Mouse (Mus musculus) CH12.LX (cell line): Measurements from ENCODE around the gene Osgep. TPM values are rescaled to one million over a fixed set of nuclear protein-coding genes. Genes with fewer than 3 reads are reported as not detected.

ENCODE experiments used
- DNase-seq: peaks from one replicate; pipeline ENCODE4 v3.0.0-alpha.2; 2013; ENCODE audit errors: extremely low read depth
- H3K27ac ChIP-seq: 2 replicates; pipeline ENCODE4 v1.5.1; 2012; ENCODE audit warnings: low read depth, mild to moderate bottlenecking, control low read depth, moderate library complexity; ENCODE audit not compliant: insufficient read depth
- H3K27me3 ChIP-seq: replicated peaks from 2 replicates; pipeline ENCODE3; 2012; ENCODE audit warnings: inconsistent platforms
- H3K36me3 ChIP-seq, 2 experiments: replicated peaks in 1 of 2; 2 replicates each; pipeline versions ENCODE3 to v1.6.1; 2012; ENCODE audit warnings: inconsistent platforms in 1 of 2, low read length in 1 of 2, mild to moderate bottlenecking in 1 of 2, mixed read lengths in 1 of 2, moderate library complexity in 1 of 2; ENCODE audit not compliant: control insufficient read depth in 1 of 2, insufficient read depth in 1 of 2
- H3K4me1 ChIP-seq, 2 experiments: 2 replicates each; pipeline ENCODE4 v1.6.1; 2012; ENCODE audit warnings: inconsistent platforms in 1 of 2, moderate library complexity in 1 of 2; ENCODE audit not compliant: insufficient read depth in 2 of 2, control insufficient read depth in 1 of 2
- H3K4me2 ChIP-seq: 2 replicates; pipeline ENCODE4 v1.6.1; 2012; ENCODE audit warnings: low read depth, mild to moderate bottlenecking, control low read depth; ENCODE audit not compliant: poor library complexity, insufficient read depth, severe bottlenecking
- H3K4me3 ChIP-seq, 3 experiments: fragments of 150-350 bp in 1 of 3; sonication (generic) in 1 of 3; replicated peaks in 1 of 3; 2 replicates each; pipeline versions ENCODE3 to v1.5.1; 2011 to 2012; ENCODE audit warnings: low read depth in 2 of 3, low read length in 2 of 3, mild to moderate bottlenecking in 2 of 3, moderate library complexity in 2 of 3, control low read depth in 1 of 3, improper control_type of control experiment in 1 of 3, inconsistent platforms in 1 of 3, mixed read lengths in 1 of 3; ENCODE audit not compliant: poor library complexity in 1 of 3
- H3K79me2 ChIP-seq: replicated peaks from 2 replicates; pipeline ENCODE4 v1.6.1; 2012; ENCODE audit warnings: mild to moderate bottlenecking, moderate library complexity; ENCODE audit not compliant: control insufficient read depth, poor library complexity, insufficient read depth, severe bottlenecking; ENCODE audit errors: extremely low read depth
- H3K9ac ChIP-seq: 2 replicates; pipeline ENCODE4 v1.6.1; 2012; ENCODE audit warnings: low read depth, mild to moderate bottlenecking, control low read depth, moderate library complexity; ENCODE audit not compliant: insufficient read depth
- H3K9me3 ChIP-seq: replicated peaks from 2 replicates; pipeline ENCODE3; 2012; ENCODE audit warnings: low read length, inconsistent platforms, mixed read lengths
- BHLHE40 ChIP-seq: IDR thresholded peaks from 2 replicates; pipeline ENCODE4 v1.6.1; 2011; ENCODE audit warnings: mild to moderate bottlenecking, low read depth, low read length, improper control_type of control experiment
- CHD1 ChIP-seq: IDR thresholded peaks from 2 replicates; pipeline ENCODE4 v1.6.1; 2012; ENCODE audit warnings: low read depth, low read length, improper control_type of control experiment, inconsistent platforms
- CHD2 ChIP-seq: IDR thresholded peaks from 2 replicates; pipeline ENCODE4 v1.6.1; 2011; ENCODE audit warnings: low read length, improper control_type of control experiment
- CTCF ChIP-seq, 2 experiments: IDR thresholded peaks in 1 of 2; conservative IDR thresholded peaks in 1 of 2; 2 replicates each; pipeline ENCODE4 v1.5.1; 2011 to 2012; ENCODE audit warnings: low read depth in 2 of 2, low read length in 2 of 2, improper control_type of control experiment in 1 of 2, inconsistent platforms in 1 of 2, mild to moderate bottlenecking in 1 of 2, moderate library complexity in 1 of 2
- E2F4 ChIP-seq: IDR thresholded peaks from 2 replicates; pipeline ENCODE4 v1.6.1; 2011; ENCODE audit warnings: low read depth, low read length, improper control_type of control experiment; ENCODE audit not compliant: insufficient replicate concordance
- ELF1 ChIP-seq: IDR thresholded peaks from 2 replicates; pipeline ENCODE4 v1.6.1; 2014; ENCODE audit warnings: low read depth, mild to moderate bottlenecking, inconsistent platforms, low read length, improper control_type of control experiment
- EP300 ChIP-seq: IDR thresholded peaks from 2 replicates; pipeline ENCODE4 v1.6.1; 2011; ENCODE audit warnings: low read length, improper control_type of control experiment
- ETS1 ChIP-seq: conservative IDR thresholded peaks from 2 replicates; pipeline ENCODE4 v1.6.1; 2012; ENCODE audit warnings: low read depth, mild to moderate bottlenecking, inconsistent platforms, low read length, improper control_type of control experiment, moderate library complexity
- GABPA ChIP-seq: IDR thresholded peaks from 2 replicates; pipeline ENCODE4 v1.6.1; 2012; ENCODE audit warnings: low read depth, low read length, improper control_type of control experiment, inconsistent platforms; ENCODE audit not compliant: insufficient replicate concordance
- HCFC1 ChIP-seq: IDR thresholded peaks from 2 replicates; pipeline ENCODE4 v1.6.1; 2012; ENCODE audit warnings: low read depth, mild to moderate bottlenecking, inconsistent platforms, low read length, improper control_type of control experiment
- IRF4 ChIP-seq: IDR thresholded peaks from 2 replicates; pipeline ENCODE4 v1.6.1; 2014; ENCODE audit warnings: low read depth, mild to moderate bottlenecking, inconsistent platforms, low read length, improper control_type of control experiment
- JUN ChIP-seq: IDR thresholded peaks from 2 replicates; pipeline ENCODE4 v1.6.1; 2011; ENCODE audit warnings: low read depth, mild to moderate bottlenecking, low read length, improper control_type of control experiment, moderate library complexity; ENCODE audit not compliant: insufficient read depth
- JUND ChIP-seq: conservative IDR thresholded peaks from 2 replicates; pipeline ENCODE4 v1.6.1; 2011; ENCODE audit warnings: low read depth, low read length, improper control_type of control experiment
- KAT2A ChIP-seq: IDR thresholded peaks from 2 replicates; pipeline ENCODE4 v1.6.1; 2012; ENCODE audit warnings: low read length, improper control_type of control experiment, inconsistent platforms; ENCODE audit not compliant: insufficient replicate concordance
- MAFK ChIP-seq: IDR thresholded peaks from 2 replicates; pipeline ENCODE4 v1.6.1; 2011; ENCODE audit warnings: low read length, improper control_type of control experiment; ENCODE audit not compliant: insufficient replicate concordance
- MAX ChIP-seq: IDR thresholded peaks from 2 replicates; pipeline ENCODE4 v1.6.1; 2011; ENCODE audit warnings: low read length, improper control_type of control experiment
- MAZ ChIP-seq: IDR thresholded peaks from 2 replicates; pipeline ENCODE4 v1.6.1; 2012; ENCODE audit warnings: low read depth, mild to moderate bottlenecking, inconsistent platforms, low read length, improper control_type of control experiment, moderate library complexity
- MEF2A ChIP-seq: IDR thresholded peaks from 2 replicates; pipeline ENCODE4 v1.6.1; 2014; ENCODE audit warnings: low read depth, mild to moderate bottlenecking, inconsistent platforms, low read length, improper control_type of control experiment, borderline replicate concordance
- MXI1 ChIP-seq: IDR thresholded peaks from 2 replicates; pipeline ENCODE4 v1.6.1; 2011; ENCODE audit warnings: mild to moderate bottlenecking, low read depth, low read length, improper control_type of control experiment
- MYC ChIP-seq: IDR thresholded peaks from 2 replicates; pipeline ENCODE4 v1.6.1; 2011; ENCODE audit warnings: low read depth, mild to moderate bottlenecking, improper control_type of control experiment, low read length
- NELFE ChIP-seq: IDR thresholded peaks from 2 replicates; pipeline ENCODE4 v1.6.1; 2011; ENCODE audit warnings: low read depth, low read length, improper control_type of control experiment
- NRF1 ChIP-seq: IDR thresholded peaks from 2 replicates; pipeline ENCODE4 v1.6.1; 2014; ENCODE audit warnings: low read depth, mild to moderate bottlenecking, inconsistent platforms, low read length, improper control_type of control experiment, moderate library complexity
- PAX5 ChIP-seq: IDR thresholded peaks from 2 replicates; pipeline ENCODE4 v1.6.1; 2012; ENCODE audit warnings: low read length, inconsistent platforms, mixed read lengths
- POLR2A ChIP-seq: IDR thresholded peaks from 2 replicates; pipeline ENCODE4 v1.6.1; 2011; ENCODE audit warnings: low read depth, mild to moderate bottlenecking, improper control_type of control experiment, low read length
- POLR2AphosphoS2 ChIP-seq: IDR thresholded peaks from 2 replicates; pipeline ENCODE4 v1.6.1; 2011; ENCODE audit warnings: low read depth, low read length, improper control_type of control experiment
- RAD21 ChIP-seq: IDR thresholded peaks from 2 replicates; pipeline ENCODE4 v1.6.1; 2011; ENCODE audit warnings: low read depth, mild to moderate bottlenecking, low read length, improper control_type of control experiment, moderate library complexity
- RCOR1 ChIP-seq: conservative IDR thresholded peaks from 2 replicates; pipeline ENCODE4 v1.6.1; 2012; ENCODE audit warnings: low read depth, mild to moderate bottlenecking, inconsistent platforms, low read length, improper control_type of control experiment
- SIN3A ChIP-seq: IDR thresholded peaks from 2 replicates; pipeline ENCODE4 v1.6.1; 2012; ENCODE audit warnings: low read length, improper control_type of control experiment, inconsistent platforms
- SMC3 ChIP-seq: IDR thresholded peaks from 2 replicates; pipeline ENCODE4 v1.6.1; 2011; ENCODE audit warnings: low read depth, low read length, improper control_type of control experiment
- TBP ChIP-seq: conservative IDR thresholded peaks from 2 replicates; pipeline ENCODE4 v1.6.1; 2011; ENCODE audit warnings: low read depth, low read length, improper control_type of control experiment
- TCF12 ChIP-seq: IDR thresholded peaks from 2 replicates; pipeline ENCODE4 v1.6.1; 2014; ENCODE audit warnings: low read depth, mild to moderate bottlenecking, inconsistent platforms, low read length, improper control_type of control experiment
- UBTF ChIP-seq: IDR thresholded peaks from 2 replicates; pipeline ENCODE4 v1.6.1; 2012; ENCODE audit warnings: low read depth, mild to moderate bottlenecking, inconsistent platforms, low read length, improper control_type of control experiment, moderate library complexity
- USF1 ChIP-seq: IDR thresholded peaks from 2 replicates; pipeline ENCODE4 v1.6.1; 2014; ENCODE audit warnings: low read depth, mild to moderate bottlenecking, inconsistent platforms, low read length, improper control_type of control experiment
- USF2 ChIP-seq: conservative IDR thresholded peaks from 2 replicates; pipeline ENCODE4 v1.6.1; 2011; ENCODE audit warnings: low read depth, low read length, improper control_type of control experiment
- ZC3H11A ChIP-seq: IDR thresholded peaks from 2 replicates; pipeline ENCODE4 v1.6.1; 2012; ENCODE audit warnings: low read depth, mild to moderate bottlenecking, inconsistent platforms, low read length, improper control_type of control experiment
- ZKSCAN1 ChIP-seq: IDR thresholded peaks from 2 replicates; pipeline ENCODE4 v1.6.1; 2012; ENCODE audit warnings: low read depth, inconsistent platforms, low read length, improper control_type of control experiment, borderline replicate concordance
- ZMIZ1 ChIP-seq: IDR thresholded peaks from 2 replicates; pipeline ENCODE4 v1.6.1; 2012; ENCODE audit warnings: low read depth, mild to moderate bottlenecking, inconsistent platforms, low read length, improper control_type of control experiment
- ZNF384 ChIP-seq: IDR thresholded peaks from 2 replicates; pipeline ENCODE4 v1.6.1; 2012; ENCODE audit warnings: low read depth, low read length, improper control_type of control experiment, inconsistent platforms
- dilution Hi-C: fragments of 300-500 bp; cut with MboI; formaldehyde crosslinking; loops from 2 replicates; pipeline ENCODE4 v1.14.3; 2020; ENCODE audit warnings: low sequenced_read_pairs; ENCODE audit not compliant: extremely low pct_unique_long_range_greater_than_20kb, extremely low pct_ligation_motif_present
- in situ Hi-C: fragments of 300-500 bp; cut with MboI; formaldehyde crosslinking; loops from 3 replicates; pipeline ENCODE4 v1.14.3; 2019; ENCODE audit warnings: low sequenced_read_pairs, low pct_ligation_motif_present, low pct_unique_long_range_greater_than_20kb, mixed read lengths
- polyA plus RNA-seq: library from polyadenylated mRNA; unstranded; fragments of >175 nt; gene quantifications from 2 replicates; pipeline ENCODE4 v1.2.1, GENCODE M21; 2012; ENCODE audit warnings: low read depth; ENCODE audit not compliant: insufficient read length
- total RNA-seq, 2 experiments: library from RNA; depleted of rRNA; stranded (reverse); fragments of 300-350 nt in 1 of 2; fragments of >200 nt in 1 of 2; gene quantifications; 2 replicates each; pipeline ENCODE4 v1.2.3; 2012 to 2014

Gene Osgep
- total and polyA plus RNA-seq, 3 experiments = 41.7 to 88.7 (median 48.4) TPM

GRCm38 (mm10) chr14:50930754-50931492 lies 6.2 kb upstream of the Osgep start, which contains the start of the genes Pip4p1 and Pnp:
Gene Pip4p1, minus strand, starts transcription at chr14:50930856.
Gene Pnp, plus strand, starts transcription at chr14:50931082.
- Histone ChIP-seq H3K4me3 (peak within 1 kb of the TSS; percentile 86 to 94 (median 90)), H3K4me1 (peaks cover 0 to 49% of the 10 kb centered on the region in 2 experiments; a peak in 2 of 4 replicates), H3K9ac (peak within 1 kb of the TSS; percentile 90), H3K4me2 (peak within 1 kb of the TSS; percentile 86), H3K27ac (peak within 1 kb of the TSS; percentile 90), H3K9me3 (no peaks in the 10 kb centered on the region), H3K36me3 (peaks cover 35 to 59% of the 10 kb centered on the region in 2 experiments), H3K79me2 (peaks cover 12% of the 10 kb centered on the region), H3K27me3 (no peaks in the 10 kb centered on the region)
- DNase-seq = peak; percentile 99
- dilution Hi-C loops (no loop called here), in situ Hi-C loops (loop anchor here (5.0 to 10.0 kb wide), 2 partner anchors 124 to 134 kb away; partner anchors contain the start of genes Ccnb1ip1 and Parp2)
- TF ChIP-seq CHD1 (no peak), CHD2 (peak; percentile 72), USF2 (peak; percentile 98), CTCF (conservative IDR thresholded peaks at IDR 0.05 in 1 of 2, IDR thresholded peaks at IDR 0.05 in 1 of 2; ENCODE audit: low read depth in 2 of 2, low read length in 2 of 2) (no peak), IRF4 (peak; percentile 78), SIN3A (peak; percentile 95), USF1 (peak; percentile 96), MEF2A (peak; percentile 84), RCOR1 (no peak; the same call in none of the 2 replicates), PAX5 (no peak), BHLHE40 (peak; percentile 100), E2F4 (no peak; the same call in 1 of the 2 replicates), JUN (no peak), POLR2AphosphoS2 (no peak; the same call in none of the 2 replicates), HCFC1 (peak; percentile 68), GABPA (peak; percentile 31; the same call in 1 of the 2 replicates), ZC3H11A (no peak), JUND (no peak), ZMIZ1 (peak; percentile 84), MAFK (no peak; the same call in 1 of the 2 replicates), SMC3 (no peak), NELFE (peak; percentile 62), ZNF384 (no peak), MYC (peak; percentile 92; the same call in 1 of the 2 replicates), ETS1 (peak; percentile 95), EP300 (no peak), POLR2A (peak; percentile 64; the same call in 1 of the 2 replicates), UBTF (no peak), MXI1 (peak; percentile 96), RAD21 (no peak), TCF12 (peak; percentile 84), ZKSCAN1 (no peak), KAT2A (0 out of 2 replicates have a peak, but pooled peaks have one; percentile 34), MAZ (no peak; the same call in 1 of the 2 replicates), ELF1 (peak; percentile 84), NRF1 (peak; percentile 88), TBP (0 out of 2 replicates have a peak, but pooled peaks have one; percentile 29), MAX (peak; percentile 100)
